Mouse (Mus musculus) adrenal gland, postnatal 10 days (tissue): Measurements from ENCODE around the gene Zc3h12b. TPM values are rescaled to one million over a fixed set of nuclear protein-coding genes. Genes with fewer than 3 reads are reported as not detected.
"Not testable (repeated sequence)": the region's sequence is repeated elsewhere in the genome, so short reads cannot be mapped to it uniquely, and the experiment has no call there.

Experiments used
- DNase-seq: peaks from one replicate; pipeline ENCODE4 v3.0.0; 2021; ENCODE audit warnings: mixed read lengths
- long read RNA-seq, 2 experiments: library from polyadenylated mRNA; stranded (forward); transcript quantifications; one replicate each; pipeline ENCODE4 v2.0.0; 2021
- total RNA-seq, 2 experiments: library from RNA; stranded (reverse); gene quantifications; 2 replicates each; pipeline ENCODE4 v1.2.3; 2021

Zc3h12b gene
- total RNA-seq = 1 to 10 TPM; 2.7 to 4.2 TPM
- long read RNA-seq, experiment 1 = 0 reads
- long read RNA-seq, experiment 2 = 0 reads

DNA sequence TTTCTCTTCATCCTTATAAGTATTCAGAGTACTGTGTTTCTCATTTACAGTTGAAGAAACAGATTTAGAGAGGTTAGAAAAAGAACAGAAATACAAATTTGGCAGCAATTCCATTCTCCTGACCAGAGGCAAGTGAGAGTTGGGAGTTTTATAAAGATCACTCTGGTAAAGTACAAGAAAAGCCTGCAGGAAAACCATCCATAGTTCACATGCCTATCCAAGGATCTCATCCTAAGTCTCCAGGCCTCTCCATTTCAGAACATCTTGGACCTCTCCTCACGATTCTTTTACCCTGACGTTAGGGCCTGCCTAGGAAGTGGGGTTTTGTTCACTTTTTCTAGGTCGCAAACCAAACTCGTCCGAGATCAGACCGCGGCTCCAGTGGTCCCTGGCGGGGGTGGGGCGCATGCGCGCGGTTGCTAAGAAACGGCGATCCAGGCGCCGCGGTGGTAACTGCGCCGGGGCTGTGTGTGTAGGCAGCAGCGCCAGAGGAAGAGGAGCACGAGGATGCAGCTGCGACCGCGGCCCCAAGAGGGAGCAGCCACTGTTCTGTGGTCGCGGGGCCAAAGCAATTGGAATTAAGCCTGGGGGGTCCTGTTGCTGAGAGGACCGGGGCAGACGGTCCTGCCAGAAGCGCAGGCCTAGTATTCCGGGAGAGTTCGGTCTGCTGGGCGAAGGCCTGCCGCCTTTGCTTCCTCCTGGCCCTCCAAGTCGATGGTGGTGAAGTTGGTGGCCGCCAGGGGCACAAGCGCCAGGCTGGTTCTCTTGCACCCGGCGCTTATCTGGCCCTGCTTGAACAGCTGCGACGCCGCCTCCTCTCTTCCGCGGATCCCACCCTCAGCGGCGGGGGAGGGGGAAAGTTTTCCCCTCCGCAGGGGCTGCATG, at the start of gene Zc3h12b:
Gene Zc3h12b, plus strand, starts transcription at position 452 of the 885 bp plus-strand sequence.
- DNase-seq = peak; percentile 66

DNA sequence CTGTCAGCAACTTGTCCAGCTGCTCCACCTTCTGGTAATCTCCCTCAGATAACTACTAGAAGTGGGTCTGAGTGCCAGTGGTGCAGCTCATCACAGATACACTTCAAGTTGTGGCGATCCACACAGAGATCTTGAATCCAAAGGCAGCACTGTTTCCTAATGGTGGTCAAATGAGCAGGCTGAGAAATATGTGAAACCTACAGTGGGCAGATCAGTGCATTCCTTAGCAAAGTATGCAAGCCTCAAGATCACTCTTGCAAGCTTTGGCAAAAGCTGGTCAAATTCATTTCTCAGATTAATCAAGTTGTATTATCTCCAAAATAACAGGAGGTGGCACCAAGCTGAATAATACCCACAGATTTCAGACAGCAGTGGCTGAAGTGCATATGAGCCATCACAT, 29.3 kb upstream of the Zc3h12b start:
- DNase-seq = no peak

DNA sequence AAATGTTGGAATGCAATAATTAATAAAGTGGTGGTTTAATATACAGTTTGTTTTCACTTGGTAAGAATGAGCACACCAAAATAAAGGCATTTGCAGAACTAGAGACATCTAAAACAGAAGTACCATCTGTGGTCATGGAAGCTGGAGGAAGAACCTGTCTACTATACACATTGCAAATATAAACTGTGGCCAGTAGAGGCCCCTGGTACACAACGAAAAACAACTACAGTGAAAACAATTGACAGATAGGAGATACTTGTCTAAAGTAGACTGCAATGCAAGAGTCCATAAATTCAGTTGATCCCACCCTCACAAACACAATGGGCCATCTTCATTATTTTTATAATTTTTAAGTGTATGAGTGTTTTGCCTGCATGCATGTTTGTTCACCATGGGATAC, 24.4 kb upstream of the Zc3h12b start:
- DNase-seq = peak; percentile 1

DNA sequence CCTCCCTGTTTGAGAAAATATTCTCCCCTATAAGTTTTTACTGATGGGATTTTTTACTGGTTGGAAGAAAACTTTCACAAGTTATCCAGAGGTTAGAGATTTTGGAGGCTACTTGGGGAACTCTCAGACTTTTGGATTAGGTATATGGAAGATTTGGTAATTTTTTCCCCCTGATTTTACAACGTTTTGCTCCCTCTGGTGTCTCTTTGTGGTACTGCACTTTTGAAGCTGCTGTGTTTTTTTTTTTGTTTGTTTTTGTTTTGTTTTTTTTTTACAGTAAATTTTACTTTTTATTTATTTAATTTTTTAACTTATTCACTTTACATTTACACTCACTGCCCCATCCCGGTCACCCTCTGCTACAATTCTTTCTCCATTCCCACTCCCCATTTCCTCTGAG, 26.8 kb downstream of the Zc3h12b start:
- DNase-seq = peak; percentile 8

DNA sequence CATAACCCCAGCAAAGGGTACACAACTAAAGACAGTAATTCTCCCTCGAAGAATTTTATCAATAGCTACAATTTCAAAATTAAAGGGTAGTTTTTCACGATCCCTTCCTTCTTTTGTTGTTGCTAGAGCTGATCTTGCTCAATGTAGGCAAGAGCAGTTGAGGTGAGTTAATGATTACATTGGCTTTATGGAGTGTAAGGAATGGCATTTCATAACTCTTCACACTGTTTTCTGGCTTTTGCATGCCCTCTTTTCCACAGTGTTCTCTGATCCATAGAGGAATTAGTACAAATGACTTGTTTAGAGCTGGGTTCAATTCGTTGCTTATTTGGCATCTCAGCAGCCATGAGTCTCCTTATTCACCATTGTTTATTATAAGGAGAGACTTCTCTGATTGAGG, 84.4 kb downstream of the Zc3h12b start:
- DNase-seq = no peak

DNA sequence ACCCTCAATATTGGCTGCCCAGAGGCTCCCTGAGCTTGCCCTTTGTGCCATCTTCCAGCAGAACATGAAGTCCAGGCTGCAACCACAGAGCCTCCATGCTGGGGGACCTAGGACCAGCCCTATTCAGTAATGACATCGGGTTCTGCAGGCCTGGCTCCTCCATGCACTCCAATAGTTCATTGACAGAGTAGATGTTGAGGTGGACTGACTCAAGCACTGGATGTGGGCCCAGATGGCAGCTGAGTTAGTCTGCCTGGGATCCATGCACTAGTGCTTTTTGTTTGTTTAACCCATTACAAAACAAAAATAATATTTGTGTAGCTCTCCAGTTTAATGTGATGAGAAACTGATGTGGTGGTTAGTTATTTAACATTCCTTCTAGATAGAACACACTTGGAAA, 90.3 kb downstream of the Zc3h12b start:
- DNase-seq = no peak

DNA sequence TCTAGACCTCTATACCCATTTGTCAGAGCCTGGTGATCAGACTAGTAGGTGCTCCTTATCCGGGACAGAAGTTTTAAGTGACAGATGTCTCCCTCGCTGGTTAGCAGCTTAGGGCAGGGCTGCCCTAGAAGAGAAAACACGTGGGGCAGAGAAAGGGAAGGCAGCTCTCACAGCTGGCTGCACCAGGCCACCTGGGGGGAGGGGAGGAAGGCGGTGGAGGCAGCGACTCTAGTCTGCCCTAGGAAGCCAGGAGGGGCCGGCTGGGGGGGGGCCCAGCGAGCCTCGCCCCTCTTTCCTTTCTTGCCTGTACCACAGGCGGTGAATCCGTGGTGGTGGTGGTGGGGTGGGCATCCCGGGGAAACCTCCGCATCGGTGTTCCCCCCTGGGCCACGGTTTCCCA, 141.3 kb downstream of the Zc3h12b start:
- DNase-seq = no peak

DNA sequence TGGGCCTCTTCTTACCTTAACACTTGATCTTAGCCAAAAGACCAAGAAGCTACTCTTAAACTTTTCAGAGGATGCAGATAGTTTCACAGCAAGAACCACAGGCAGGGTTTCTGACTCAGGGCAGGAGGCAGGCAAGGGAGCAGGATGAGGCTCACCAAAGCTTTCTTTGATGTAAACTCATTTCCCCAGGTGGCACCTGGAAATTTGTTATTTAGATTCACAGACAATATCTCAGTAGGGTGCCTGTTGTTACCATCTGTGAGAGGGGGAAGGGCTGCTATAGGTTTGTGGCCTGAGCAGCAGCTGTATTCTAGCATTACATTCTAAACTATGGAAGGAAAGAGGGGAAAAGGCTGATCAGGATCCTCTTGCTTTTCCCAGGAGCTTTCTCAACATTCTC, 169.6 kb downstream of the Zc3h12b start:
- DNase-seq = no peak

DNA sequence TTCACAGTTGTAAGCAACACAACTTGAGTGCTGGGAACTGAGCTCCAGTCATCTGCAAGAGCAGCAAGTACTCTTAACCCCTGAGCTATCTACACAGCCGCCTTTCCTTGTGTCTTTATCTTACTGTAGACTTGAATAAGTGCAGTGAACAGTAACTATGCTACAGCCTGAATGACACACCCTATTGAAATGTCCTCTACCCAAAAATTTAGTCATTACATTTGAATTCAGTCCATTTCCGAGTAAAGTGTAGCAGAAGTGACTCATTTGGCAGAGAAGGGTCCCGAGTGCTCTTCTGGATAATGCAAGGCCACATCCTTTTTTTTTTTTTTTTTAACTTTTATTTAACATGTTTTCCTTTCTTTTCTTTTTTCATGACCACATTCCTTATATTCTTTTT, 191.2 kb downstream of the Zc3h12b start:
- no peak for DNase-seq

DNA sequence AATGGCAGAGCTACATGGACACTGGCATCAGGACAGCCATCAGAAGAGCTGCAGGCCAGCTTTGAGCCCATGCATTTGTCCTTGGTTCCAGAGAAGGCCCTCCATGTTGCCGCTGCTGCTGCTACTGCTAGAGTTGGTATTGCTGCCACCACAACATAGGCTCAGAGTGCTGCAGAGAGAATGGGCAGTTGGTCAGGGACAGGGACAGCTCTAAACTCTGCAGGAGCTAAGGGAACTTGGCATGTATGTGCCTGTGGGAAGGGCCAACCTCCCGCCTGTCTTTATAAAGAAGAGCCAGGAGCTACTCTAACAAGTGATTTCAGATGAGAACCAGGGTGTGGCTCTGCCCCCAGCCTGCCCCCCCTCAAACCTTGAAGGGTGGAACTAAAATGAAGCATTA, 224.0 kb downstream of the Zc3h12b start:
- no peak for DNase-seq

DNA sequence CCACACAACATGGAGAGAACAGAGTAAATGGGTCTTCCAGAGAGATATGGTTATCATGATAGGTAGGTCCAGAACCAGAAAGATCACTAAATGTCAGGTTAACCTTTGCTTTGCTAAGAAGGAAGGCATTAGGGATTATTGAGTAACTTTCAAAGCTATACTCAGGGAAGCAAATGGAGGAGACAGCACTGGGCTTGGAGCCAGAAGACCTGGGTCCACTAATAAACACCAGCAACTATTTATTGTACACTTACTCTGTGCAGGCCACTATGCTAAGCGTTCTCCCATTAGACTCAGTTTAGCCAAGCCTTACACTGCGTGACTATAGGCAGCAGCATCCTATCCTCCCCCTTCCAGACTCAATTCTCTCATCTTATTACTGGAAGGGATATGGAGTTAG, 234.0 kb downstream of the Zc3h12b start:
- DNase-seq = no peak

DNA sequence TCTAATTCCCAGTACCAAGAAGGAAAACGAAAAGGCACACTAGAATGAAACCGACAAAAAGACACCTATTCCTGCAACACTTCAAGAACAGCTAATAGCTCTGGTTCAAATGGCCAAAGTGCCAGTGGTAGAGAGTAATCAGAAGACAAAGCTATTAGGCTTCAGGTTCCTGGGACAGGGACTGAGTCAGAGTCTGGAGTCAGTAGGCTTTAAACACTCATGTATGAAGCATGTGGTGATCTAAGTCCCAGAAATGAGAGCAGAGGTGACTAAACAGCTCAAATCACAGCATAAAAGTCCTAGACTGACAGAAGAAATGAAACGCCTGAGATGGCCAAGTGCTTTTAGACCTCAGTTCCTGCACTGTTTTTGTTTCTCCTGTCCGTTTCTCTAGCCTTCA, 236.7 kb downstream of the Zc3h12b start:
- no peak for DNase-seq

DNA sequence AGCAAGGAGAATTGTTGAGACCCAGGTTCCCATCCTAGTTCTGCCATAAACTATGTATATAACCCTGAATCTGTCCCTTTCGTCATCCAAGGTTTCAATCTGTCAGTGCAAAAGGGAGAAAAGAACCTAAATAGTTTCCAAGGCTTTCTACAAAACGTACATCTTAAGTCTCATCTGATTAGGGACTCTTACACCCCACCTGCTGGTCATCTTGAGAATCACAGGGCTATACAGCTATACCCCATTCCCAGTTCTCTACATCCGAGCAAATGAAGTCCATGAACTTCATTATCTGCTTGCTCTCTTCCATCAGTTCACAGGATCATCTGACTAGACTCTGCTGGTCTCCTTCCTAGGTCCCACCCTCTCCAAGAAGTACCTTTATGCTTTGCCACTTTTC, 239.3 kb downstream of the Zc3h12b start:
- peak; percentile 48 for DNase-seq

DNA sequence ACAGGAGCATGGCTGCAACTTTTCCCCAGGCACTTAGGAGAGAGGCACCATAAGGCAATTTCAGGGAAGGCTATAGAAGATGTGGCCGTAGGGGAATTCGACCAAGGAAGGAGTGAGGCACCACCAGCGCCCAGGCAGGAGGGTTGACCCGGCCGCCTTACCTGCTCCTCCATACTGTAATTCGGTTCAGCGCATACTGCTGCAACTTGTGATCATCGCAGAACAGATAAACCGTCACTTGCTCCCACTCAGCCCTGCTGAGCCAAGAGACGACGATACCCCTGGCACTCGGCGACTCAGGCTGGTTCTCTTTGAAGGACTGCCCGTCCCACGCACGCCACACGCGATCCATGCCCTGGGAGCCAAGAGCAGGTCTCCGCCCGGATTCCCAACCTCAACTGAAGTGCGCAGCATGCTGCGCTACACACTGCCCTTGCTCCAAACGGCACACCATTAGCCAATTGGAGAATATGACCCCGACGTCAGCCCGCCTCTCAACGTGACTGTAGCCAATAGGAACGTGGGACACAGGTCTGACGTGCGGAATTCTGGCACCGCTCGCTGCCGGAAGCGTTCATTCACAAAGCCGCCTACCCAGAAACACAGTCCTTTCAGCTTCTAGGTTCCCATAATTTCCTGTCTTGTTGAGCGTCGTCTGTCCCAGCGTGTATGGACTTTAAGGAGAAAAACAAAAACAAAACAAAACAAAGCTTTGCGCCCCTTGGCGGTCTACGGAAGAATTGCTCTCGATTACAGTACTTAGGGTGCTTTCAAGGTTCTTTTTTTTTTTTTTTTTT, 245.2 kb downstream of the Zc3h12b start, which contains the start of gene Las1l:
Gene Las1l, minus strand, starts transcription at position 466 of the 797 bp plus-strand sequence.
- peak; percentile 89 for DNase-seq

DNA sequence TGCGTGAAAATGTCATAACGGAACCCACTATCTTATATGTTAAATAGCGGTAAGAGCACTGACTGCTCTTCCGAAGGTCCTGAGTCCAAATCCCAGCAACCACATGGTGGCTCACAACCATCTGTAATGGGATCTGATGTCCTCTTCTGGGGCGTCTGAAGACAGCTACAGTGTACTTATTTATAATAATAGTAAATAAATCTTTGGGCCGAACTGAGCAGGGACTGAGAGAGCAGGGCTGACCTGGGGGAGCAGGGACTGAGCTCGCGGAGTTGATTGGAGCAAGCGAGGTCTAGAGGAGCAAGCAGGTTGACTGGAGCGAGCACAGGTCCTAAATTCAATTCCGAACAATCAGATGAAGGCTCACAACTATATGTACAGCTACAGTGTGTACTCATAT, 246.0 kb downstream of the Zc3h12b start:
- DNase-seq = not testable (repeated sequence)

DNA sequence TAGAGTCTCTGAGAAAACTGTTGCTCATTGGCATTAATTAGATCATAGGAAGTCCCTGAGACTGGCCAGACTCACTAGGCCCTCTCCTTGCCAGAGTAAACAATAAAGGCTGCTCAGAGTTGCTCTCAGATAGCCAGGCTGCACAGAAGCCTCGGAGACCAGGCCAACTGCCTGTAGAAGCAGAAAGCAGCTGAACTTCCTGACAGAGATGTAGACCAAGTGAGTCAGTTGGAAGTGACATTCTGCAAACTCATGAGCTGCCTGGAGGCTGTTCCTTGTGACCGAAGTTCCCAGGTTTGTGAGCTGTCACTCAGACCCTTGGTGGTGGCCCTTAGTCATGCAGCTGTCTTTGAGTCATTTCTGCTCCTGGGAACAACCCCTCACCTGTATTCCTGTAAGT, 251.9 kb downstream of the Zc3h12b start:
- no peak for DNase-seq

DNA sequence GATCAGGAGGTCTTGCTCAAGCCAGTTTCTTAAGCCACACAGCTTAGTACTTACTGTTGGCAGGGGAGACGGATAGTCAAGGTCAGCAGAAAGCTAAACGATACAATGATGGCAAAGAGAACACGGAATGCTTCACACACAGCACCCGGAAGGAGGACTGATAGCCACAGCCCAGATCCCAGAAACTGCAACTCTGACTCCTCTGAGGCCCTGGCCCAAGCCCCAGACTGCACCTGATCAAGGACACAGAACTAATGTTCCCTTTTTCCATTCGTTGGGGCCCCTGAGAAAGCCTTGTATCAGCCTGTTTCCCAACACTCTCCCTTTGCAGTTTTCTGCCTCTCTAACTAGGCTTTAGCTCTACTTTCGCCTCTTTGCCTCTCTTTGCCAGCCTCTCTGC, 253.6 kb downstream of the Zc3h12b start:
- no peak for DNase-seq

DNA sequence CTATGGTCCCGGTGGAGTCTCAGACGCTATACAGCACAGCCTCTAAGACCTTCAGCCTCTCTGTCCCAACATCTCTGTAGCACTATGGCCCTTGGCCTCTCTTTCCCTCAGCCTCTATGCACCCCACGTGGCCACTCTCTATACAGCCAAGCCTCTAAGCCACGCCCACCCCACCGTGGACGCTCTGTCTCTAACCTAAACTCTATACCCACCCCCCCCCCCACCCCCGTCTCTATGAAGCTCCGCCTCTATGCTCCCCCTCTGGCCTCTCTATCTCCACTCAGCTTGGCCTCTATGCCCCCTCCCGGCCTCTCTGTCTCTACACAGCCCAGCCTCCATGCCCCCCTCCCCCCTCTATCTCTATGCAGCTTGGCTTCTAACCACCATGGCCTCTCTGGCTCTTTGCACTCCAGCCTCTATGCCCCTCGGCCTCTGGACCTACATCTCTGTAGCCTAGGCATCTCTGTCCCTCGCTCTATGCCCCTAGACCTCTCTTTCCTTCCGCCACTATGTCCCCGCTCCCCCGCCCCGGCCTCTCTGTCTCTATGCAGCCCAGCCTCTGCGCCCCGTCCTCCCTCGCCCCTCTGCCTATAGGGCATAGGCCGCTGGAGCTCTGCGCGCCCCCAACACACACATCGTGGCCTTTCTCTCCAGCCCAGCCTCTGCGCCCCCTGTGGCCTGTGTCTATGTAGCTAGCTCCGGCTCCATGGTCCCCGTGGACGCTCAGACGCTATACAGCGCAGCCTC, 256.5 kb downstream of the Zc3h12b start:
- peak; percentile 53 for DNase-seq

DNA sequence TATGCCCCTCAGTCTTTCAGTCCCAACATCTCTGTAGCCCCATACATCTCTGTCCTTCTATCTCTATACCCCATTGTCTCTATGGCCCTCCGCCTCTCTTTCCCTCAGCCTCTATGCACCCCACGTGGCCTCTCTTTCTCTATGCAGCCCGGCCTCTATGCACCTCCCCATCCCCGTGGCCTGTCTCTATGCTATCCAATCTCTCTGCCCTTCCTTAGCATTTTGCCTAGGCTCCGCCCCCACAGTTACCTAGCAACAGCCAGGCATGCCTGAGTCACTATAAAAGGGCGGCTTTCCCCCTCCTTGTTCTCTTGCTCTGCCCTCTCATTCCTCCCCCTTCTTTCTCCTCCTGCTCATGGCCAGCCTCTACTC, 257.1 kb downstream of the Zc3h12b start:
- peak; percentile 84 for DNase-seq

DNA sequence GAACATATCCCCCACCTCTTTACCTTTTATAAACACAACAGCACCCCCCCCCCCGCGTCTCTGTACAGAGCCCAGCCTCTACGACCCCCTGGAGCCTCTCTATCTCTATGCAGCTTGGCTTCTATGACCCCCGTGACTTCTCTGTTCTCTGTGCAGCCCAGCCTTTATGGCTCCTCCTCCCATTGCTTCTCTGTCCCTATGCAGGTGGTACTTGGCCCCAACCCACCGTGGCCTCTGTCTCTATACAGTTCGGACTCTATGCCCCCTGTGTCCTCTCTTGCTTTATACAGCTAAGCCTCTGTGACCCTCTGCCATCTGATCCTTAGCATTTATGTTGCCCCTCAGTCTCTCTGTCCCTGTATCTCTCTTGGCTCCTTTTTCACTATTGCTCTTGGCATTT, 257.6 kb downstream of the Zc3h12b start:
- DNase-seq = no peak

DNA sequence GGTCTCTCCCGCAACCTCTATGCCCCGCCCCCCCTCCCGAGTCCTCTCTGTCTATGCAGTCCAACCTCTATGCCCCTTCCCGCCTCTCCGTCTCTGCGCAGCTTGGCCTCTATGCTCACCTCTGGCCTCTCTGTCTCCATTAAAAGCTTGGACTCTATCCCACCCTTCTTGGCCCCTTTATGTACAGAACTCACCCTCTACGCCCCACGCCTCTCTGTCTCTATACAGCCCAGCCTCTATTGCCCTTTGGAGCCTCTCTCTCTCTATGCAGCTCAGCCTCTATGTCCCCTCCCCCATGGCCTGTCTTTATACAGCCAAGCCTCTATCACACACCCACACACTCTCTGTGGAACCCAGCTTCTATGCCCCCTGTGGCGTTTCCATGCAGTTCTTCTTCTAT, 258.5 kb downstream of the Zc3h12b start:
- DNase-seq = no peak
